Mouse (Mus musculus) midbrain, embryonic 11.5 days (tissue): ENCODE measurements at regions not wholly inside any gene's neighbourhood (a gene's known extent, or its start where the extent isn't known, plus 50 kb on each side); places are given as distances from the start of the nearest gene placed in this dataset.

Experiments
- ATAC-seq: fragments of 200-750 bp; cut with Nextera tagmentation; 2 replicates; pipeline ENCODE4 v1.8.0; 2017; ENCODE audit warnings: moderate TSS enrichment, moderate library complexity; ENCODE audit not compliant: low FRiP score
- DNase-seq: peaks from one replicate; pipeline ENCODE4 v3.0.0; 2015; ENCODE audit warnings: low spot score; ENCODE audit errors: missing footprints
- H3K27ac ChIP-seq: fragments of 300-500 bp; sonication (generic); 2 replicates; pipeline ENCODE4 v1.5.1; 2014; ENCODE audit warnings: low read depth, low read length
- H3K27me3 ChIP-seq: fragments of 300-500 bp; sonication (generic); 2 replicates; pipeline ENCODE4 v1.6.1; 2014; ENCODE audit warnings: mild to moderate bottlenecking, low read length, moderate library complexity, mixed read lengths; ENCODE audit not compliant: control insufficient read depth, insufficient read depth
- H3K36me3 ChIP-seq: fragments of 300-500 bp; sonication (generic); 2 replicates; pipeline ENCODE4 v1.6.1; 2014; ENCODE audit warnings: mild to moderate bottlenecking, low read length, moderate library complexity, mixed read lengths; ENCODE audit not compliant: control insufficient read depth, insufficient read depth
- H3K4me1 ChIP-seq: fragments of 300-500 bp; sonication (generic); 2 replicates; pipeline ENCODE4 v1.6.1; 2014; ENCODE audit warnings: low read length; ENCODE audit not compliant: control insufficient read depth, insufficient read depth
- H3K4me2 ChIP-seq: fragments of 300-500 bp; sonication (generic); 2 replicates; pipeline ENCODE4 v1.6.1; 2014; ENCODE audit warnings: mild to moderate bottlenecking, moderate library complexity
- H3K4me3 ChIP-seq: fragments of 300-500 bp; sonication (generic); 2 replicates; pipeline ENCODE4 v1.5.1; 2014; ENCODE audit warnings: low read depth, low read length
- H3K9ac ChIP-seq: fragments of 300-500 bp; sonication (generic); 2 replicates; pipeline ENCODE4 v1.6.1; 2014; ENCODE audit warnings: low read length
- H3K9me3 ChIP-seq: fragments of 300-500 bp; sonication (generic); 2 replicates; pipeline ENCODE4 v1.6.1; 2016; ENCODE audit warnings: low read length; ENCODE audit not compliant: control insufficient read depth
- WGBS: fragments of 180-500 bp; shearing (Covaris S2); extraction: QIAGEN DNeasy Blood & Tissue Kit; methylation state at CpG from one replicate; pipeline ENCODE4 v1.1.7; 2014; 5-methylcytosine and 5-hydroxymethylcytosine counted together

GRCm38 (mm10) chr5:128550736-128551135 is 49.9 kb upstream of the Fzd10 start:
- no peak overlapping the region for H3K9ac ChIP-seq
- no peak overlapping the region for H3K4me3 ChIP-seq
- H3K4me2 ChIP-seq = no peak overlapping the region
- H3K36me3 ChIP-seq = no peaks in the 10 kb centered on the region
- ATAC-seq (no peak), DNase-seq (no peak)
- no peak overlapping the region for H3K27ac ChIP-seq
- peaks cover 15% of the 10 kb centered on the region for H3K4me1 ChIP-seq
- no peaks in the 10 kb centered on the region for H3K27me3 ChIP-seq
- no peaks in the 10 kb centered on the region; the same call in 1 of the 2 replicates for H3K9me3 ChIP-seq
- WGBS = 20% methylated on average over 3 of the region's 3 CpGs

DNA sequence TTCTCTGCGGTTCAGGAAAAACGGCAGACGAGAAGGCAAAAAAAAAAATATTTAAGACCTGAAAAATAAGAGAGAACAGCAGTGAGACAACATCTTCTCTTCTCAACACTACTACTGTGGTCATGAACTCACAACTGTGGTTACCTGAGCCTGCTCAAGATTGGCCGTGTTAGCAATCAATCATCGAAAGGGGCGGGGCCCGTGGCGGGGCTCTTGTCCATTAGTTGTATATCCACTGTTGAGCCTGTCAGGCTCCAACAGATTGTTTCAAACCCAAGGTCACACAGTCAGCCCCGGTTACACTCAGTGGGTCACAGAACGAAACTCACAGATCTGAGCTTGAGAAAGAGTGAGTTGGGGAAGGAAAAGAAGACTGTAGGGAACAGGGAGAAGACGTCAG is 50.8 kb upstream of the Fzd10 start:
- no peaks in the 10 kb centered on the region for H3K9me3 ChIP-seq
- no peak overlapping the region for H3K4me3 ChIP-seq
- no peak for ATAC-seq
- H3K27me3 ChIP-seq = no peaks in the 10 kb centered on the region
- DNase-seq = peak; percentile 73
- WGBS = 87% methylated on average over 11 of the region's 11 CpGs
- H3K4me1 ChIP-seq = peaks cover 15% of the 10 kb centered on the region
- no peak overlapping the region for H3K9ac ChIP-seq
- H3K27ac ChIP-seq = no peak overlapping the region
- no peak overlapping the region for H3K4me2 ChIP-seq
- H3K36me3 ChIP-seq = no peaks in the 10 kb centered on the region

- DNase-seq = peak; percentile 88
- H3K4me2 ChIP-seq = no peak overlapping the region
- H3K27ac ChIP-seq = no peak overlapping the region
Observed at GRCm38 (mm10) chr5:128542049-128542448, 58.6 kb upstream of the Fzd10 start.

GRCm38 (mm10) chr5:128538646-128539045 is 62.0 kb upstream of the Fzd10 start:
- no peaks in the 10 kb centered on the region for H3K36me3 ChIP-seq
- H3K27ac ChIP-seq = no peak overlapping the region
- DNase-seq = peak; percentile 67
- no peak overlapping the region for H3K9ac ChIP-seq
- no peak for ATAC-seq
- H3K4me1 ChIP-seq = peaks cover 22% of the 10 kb centered on the region
- H3K4me3 ChIP-seq = no peak overlapping the region
- 35% methylated on average over 5 of the region's 5 CpGs for WGBS
- H3K4me2 ChIP-seq = no peak overlapping the region
- no peaks in the 10 kb centered on the region for H3K27me3 ChIP-seq
- no peaks in the 10 kb centered on the region for H3K9me3 ChIP-seq

More at GRCm38 (mm10) chr5:128542049-128542448, 58.6 kb upstream of the Fzd10 start:
- Histone ChIP-seq H3K4me1 (peaks cover 17% of the 10 kb centered on the region), H3K27me3 (no peaks in the 10 kb centered on the region), H3K4me3 (no peak overlapping the region), H3K36me3 (no peaks in the 10 kb centered on the region), H3K9ac (no peak overlapping the region; the same call in 1 of the 2 replicates), H3K9me3 (no peaks in the 10 kb centered on the region)
- WGBS = 13% methylated on average over 10 of the region's 10 CpGs
- peak; percentile 52; the same call in 1 of the 2 replicates for ATAC-seq

- no peak overlapping the region for H3K9ac ChIP-seq
- no peaks in the 10 kb centered on the region for H3K36me3 ChIP-seq
- 62% methylated on average over 12 of the region's 12 CpGs for WGBS
- no peaks in the 10 kb centered on the region for H3K9me3 ChIP-seq
- H3K4me1 ChIP-seq = peaks cover 21% of the 10 kb centered on the region
- H3K27me3 ChIP-seq = no peaks in the 10 kb centered on the region
- H3K4me2 ChIP-seq = peak overlapping the region; percentile 25
- peak; percentile 65 for ATAC-seq
- no peak overlapping the region; the same call in 1 of the 2 replicates for H3K4me3 ChIP-seq
- DNase-seq = peak; percentile 85
- H3K27ac ChIP-seq = no peak overlapping the region
Observed at GRCm38 (mm10) chr5:128537218-128537617, 63.4 kb upstream of the Fzd10 start.

DNA sequence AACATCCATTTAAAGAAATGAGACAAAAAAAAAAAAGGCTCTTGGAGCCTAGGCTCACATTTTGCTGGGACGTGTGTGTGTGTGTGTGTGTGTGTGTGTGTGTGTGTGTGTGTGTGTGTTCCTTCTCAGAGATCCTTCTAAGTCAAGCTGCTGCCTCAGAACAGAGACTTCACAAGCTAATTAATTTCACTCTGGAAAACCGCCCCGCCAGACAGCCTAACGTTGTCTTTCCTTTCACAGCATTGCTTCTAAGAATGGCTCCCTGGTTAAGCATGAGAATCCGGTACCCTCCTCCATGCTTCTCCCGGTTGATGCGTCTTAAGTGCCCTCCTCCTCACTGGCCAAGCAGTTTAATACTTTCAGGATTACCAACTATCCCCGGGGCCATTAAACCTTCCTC is 64.3 kb upstream of the Fzd10 start:
- Histone ChIP-seq H3K9me3 (no peaks in the 10 kb centered on the region), H3K4me2 (peak overlapping the region; percentile 25; the same call in 1 of the 2 replicates), H3K4me3 (no peak overlapping the region), H3K27ac (no peak overlapping the region), H3K9ac (no peak overlapping the region), H3K27me3 (no peaks in the 10 kb centered on the region), H3K36me3 (no peaks in the 10 kb centered on the region), H3K4me1 (peaks cover 14% of the 10 kb centered on the region)
- ATAC-seq (no peak), DNase-seq (peak; percentile 82)
- WGBS = 22% methylated on average over 8 of the region's 8 CpGs

- H3K36me3 ChIP-seq = no peaks in the 10 kb centered on the region
- H3K27me3 ChIP-seq = no peaks in the 10 kb centered on the region; the same call in 1 of the 2 replicates
- peaks cover 21% of the 10 kb centered on the region for H3K4me1 ChIP-seq
- H3K27ac ChIP-seq = no peak overlapping the region
- 44% methylated on average over 7 of the region's 9 CpGs for WGBS
- no peaks in the 10 kb centered on the region for H3K9me3 ChIP-seq
- H3K4me2 ChIP-seq = no peak overlapping the region
- peak; percentile 93 for DNase-seq
- no peak overlapping the region for H3K9ac ChIP-seq
- ATAC-seq = no peak
- no peak overlapping the region for H3K4me3 ChIP-seq
Observed at GRCm38 (mm10) chr5:128527241-128527640, 73.4 kb upstream of the Fzd10 start.

DNA sequence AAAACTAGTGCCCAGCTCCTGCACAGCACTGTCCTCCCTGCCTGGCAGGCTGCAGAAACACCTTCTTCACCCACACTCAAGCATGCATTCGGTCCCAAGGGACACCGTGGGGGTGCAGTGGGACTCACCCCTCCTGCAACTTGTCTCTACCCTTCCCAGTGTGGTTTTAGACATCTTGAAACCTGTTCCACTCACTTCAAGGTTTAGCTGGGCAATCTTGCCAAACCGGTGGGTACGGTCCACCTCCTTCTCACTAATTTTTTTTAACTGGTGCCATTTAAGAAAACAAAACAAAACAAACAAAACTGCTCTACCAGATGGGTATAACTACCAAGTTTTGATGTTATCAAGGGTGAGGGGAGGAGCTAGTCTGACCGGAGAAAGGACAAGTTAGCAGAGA is 74.2 kb upstream of the Fzd10 start:
- no peak for DNase-seq
- ATAC-seq = no peak
- no peak overlapping the region for H3K9ac ChIP-seq
- no peak overlapping the region for H3K4me2 ChIP-seq
- no peak overlapping the region for H3K4me3 ChIP-seq
- H3K27ac ChIP-seq = no peak overlapping the region
- 79% methylated on average over 5 of the region's 5 CpGs for WGBS
- no peaks in the 10 kb centered on the region; the same call in 1 of the 2 replicates for H3K27me3 ChIP-seq
- H3K9me3 ChIP-seq = no peaks in the 10 kb centered on the region
- H3K36me3 ChIP-seq = no peaks in the 10 kb centered on the region
- H3K4me1 ChIP-seq = peaks cover 21% of the 10 kb centered on the region

- H3K27ac ChIP-seq = peak overlapping the region; percentile 69
Observed at GRCm38 (mm10) chr5:128524377-128525280, 76.0 kb upstream of the Fzd10 start.

More at GRCm38 (mm10) chr5:128524377-128525280, 76.0 kb upstream of the Fzd10 start:
- H3K9me3 ChIP-seq = no peaks in the 10 kb centered on the region
- no peaks in the 10 kb centered on the region; the same call in 1 of the 2 replicates for H3K27me3 ChIP-seq
- peak overlapping the region; percentile 2; the same call in 1 of the 2 replicates for H3K4me2 ChIP-seq
- H3K9ac ChIP-seq = peak overlapping the region; percentile 4
- no peaks in the 10 kb centered on the region for H3K36me3 ChIP-seq
- ATAC-seq (peak; percentile 85), DNase-seq (peak; percentile 91)
- 7% methylated on average over 25 of the region's 26 CpGs for WGBS
- H3K4me3 ChIP-seq = no peak overlapping the region
- peaks cover 21% of the 10 kb centered on the region for H3K4me1 ChIP-seq
